Mouse (Mus musculus): ENCODE data around the gene Apela. TPM values are rescaled to one million over a fixed set of nuclear protein-coding genes. Genes with fewer than 3 reads are reported as not detected.

Apela gene
- 3.6 and 6.8 TPM in 2 replicates for polyA plus RNA-seq (2016; fragmentation: Nextera tagmentation; extraction: Ambion mirVana)

- peak within 1 kb of the TSS; percentile 58 for H3K4me2 ChIP-seq
- peak within 1 kb of the TSS; percentile 33; the same call in 1 of the 2 replicates for H3K9ac ChIP-seq
- ATAC-seq (ENCODE audit: low FRiP score): peak; percentile 75
- H3K9me3 ChIP-seq: no peaks in the 10 kb centered on the region
- no peaks in the 10 kb centered on the region for H3K36me3 ChIP-seq (replicated peaks)
- no peaks in the 10 kb centered on the region for H3K27me3 ChIP-seq
- WGBS: 2% methylated on average over 8 of the region's 8 CpGs
- H3K4me1 ChIP-seq: peaks cover 24% of the 10 kb centered on the region
- peak within 1 kb of the TSS; percentile 33 for H3K4me3 ChIP-seq (replicated peaks)
- no peak within 1 kb of the TSS for H3K27ac ChIP-seq
Measured at GRCm38 (mm10) chr8:65037117-65037533, at the start of gene Apela. TSS of gene Apela (minus strand) at chr8:65037336.

- Histone ChIP-seq H3K27ac (no peak overlapping the region), H3K9me3 (no peaks in the 10 kb centered on the region), H3K4me2 (no peak overlapping the region), H3K4me3 (replicated peaks) (no peak overlapping the region), H3K36me3 (replicated peaks) (no peaks in the 10 kb centered on the region), H3K9ac (no peak overlapping the region), H3K4me1 (no peaks in the 10 kb centered on the region), H3K27me3 (no peaks in the 10 kb centered on the region)
- ATAC-seq (ENCODE audit: low FRiP score): no peak
- WGBS: 78% methylated on average over 2 of the region's 2 CpGs
Measured at GRCm38 (mm10) chr8:65085680-65086079, 48.5 kb upstream of the Apela start.

DNA sequence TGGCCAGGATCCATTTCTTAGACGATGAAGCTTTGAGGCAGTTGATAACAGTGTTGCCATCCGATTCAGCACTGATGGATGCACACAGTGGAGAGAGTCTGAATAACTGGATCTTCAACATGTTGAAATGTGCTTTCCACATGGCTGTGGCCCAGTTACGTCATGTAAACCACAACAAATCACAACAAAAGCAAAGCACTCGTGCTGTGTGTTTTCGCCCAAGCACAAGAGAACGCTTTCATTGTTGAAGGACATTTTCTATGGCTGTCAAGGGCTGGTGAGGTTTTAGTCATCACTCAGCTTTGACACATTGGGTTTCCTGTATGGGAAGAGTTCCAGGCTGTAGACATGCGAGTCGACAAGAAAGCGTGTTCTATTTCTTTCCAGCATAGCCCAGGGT lies 43.6 kb upstream of the Apela start:
- H3K4me2 ChIP-seq: no peak overlapping the region
- H3K4me1 ChIP-seq: no peaks in the 10 kb centered on the region
- 87% methylated on average over 9 of the region's 9 CpGs for WGBS
- no peak for ATAC-seq (ENCODE audit: low FRiP score)
- H3K9ac ChIP-seq: no peak overlapping the region
- H3K27ac ChIP-seq: no peak overlapping the region
- no peaks in the 10 kb centered on the region for H3K36me3 ChIP-seq (replicated peaks)
- H3K4me3 ChIP-seq (replicated peaks): no peak overlapping the region
- H3K27me3 ChIP-seq: no peaks in the 10 kb centered on the region
- no peaks in the 10 kb centered on the region for H3K9me3 ChIP-seq

DNA sequence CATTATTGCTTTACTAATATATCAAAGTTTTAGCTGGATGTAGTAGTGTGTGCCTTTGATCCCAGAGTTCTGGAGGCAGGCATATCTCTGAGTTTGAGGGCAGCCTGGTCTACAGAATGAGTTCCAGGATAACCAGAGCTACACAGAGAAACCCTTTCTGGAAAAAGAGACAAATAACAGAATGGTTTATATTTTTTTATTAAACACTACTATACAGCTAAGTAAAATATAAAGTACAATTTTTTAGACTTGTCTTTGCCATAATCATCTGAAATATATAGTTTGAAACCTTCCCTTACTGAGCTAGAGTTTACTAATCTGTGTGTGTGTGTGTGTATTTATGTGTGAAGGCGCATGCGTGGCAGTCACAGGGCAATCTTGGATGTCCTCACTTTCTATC lies 37.6 kb upstream of the Apela start, which contains the start of gene Gm10663:
Gm10663 (plus strand) TSS at position 301 of the 400 bp plus-strand sequence.
- Histone ChIP-seq H3K4me1 (no peaks in the 10 kb centered on the region), H3K36me3 (replicated peaks) (no peaks in the 10 kb centered on the region), H3K4me2 (no peak within 1 kb of the TSS), H3K27ac (no peak within 1 kb of the TSS), H3K9ac (no peak within 1 kb of the TSS), H3K4me3 (replicated peaks) (no peak within 1 kb of the TSS), H3K9me3 (no peaks in the 10 kb centered on the region), H3K27me3 (no peaks in the 10 kb centered on the region)
- 92% methylated on average over 2 of the region's 2 CpGs for WGBS
- no peak for ATAC-seq (ENCODE audit: low FRiP score)

DNA sequence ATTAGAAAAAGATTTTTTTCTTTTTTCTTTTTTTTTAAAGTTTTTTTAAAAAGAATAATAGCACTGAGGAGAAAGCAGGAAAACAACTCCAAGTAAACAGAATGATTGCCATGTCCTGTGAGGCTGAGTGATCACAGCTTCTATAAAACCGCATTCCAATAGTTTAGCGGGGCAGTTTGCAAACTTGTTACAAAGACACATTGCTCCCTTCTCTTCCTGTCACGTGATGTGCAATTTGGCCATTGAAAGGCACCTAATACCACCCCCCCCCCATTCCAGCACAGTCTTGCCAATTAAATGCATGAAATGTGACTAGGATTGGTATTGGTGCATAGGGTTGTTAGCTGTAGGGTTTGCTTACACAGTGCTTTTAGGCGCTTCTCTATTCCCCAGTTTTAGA lies 33.9 kb upstream of the Apela start:
- WGBS: 71% methylated on average over 4 of the region's 4 CpGs
- ATAC-seq (ENCODE audit: low FRiP score): no peak
- peaks cover 5% of the 10 kb centered on the region; the same call in 1 of the 2 replicates for H3K4me1 ChIP-seq
- no peak overlapping the region for H3K4me3 ChIP-seq (replicated peaks)
- no peaks in the 10 kb centered on the region for H3K27me3 ChIP-seq
- no peaks in the 10 kb centered on the region for H3K9me3 ChIP-seq
- no peak overlapping the region for H3K27ac ChIP-seq
- H3K9ac ChIP-seq: no peak overlapping the region
- no peak overlapping the region for H3K4me2 ChIP-seq
- H3K36me3 ChIP-seq (replicated peaks): no peaks in the 10 kb centered on the region

GRCm38 (mm10) chr8:65068473-65068819 lies 31.3 kb upstream of the Apela start:
- Histone ChIP-seq H3K4me2 (peak overlapping the region; percentile 31), H3K36me3 (replicated peaks) (no peaks in the 10 kb centered on the region), H3K9ac (no peak overlapping the region), H3K4me1 (peaks cover 5% of the 10 kb centered on the region; the same call in 1 of the 2 replicates), H3K4me3 (replicated peaks) (no peak overlapping the region), H3K27me3 (no peaks in the 10 kb centered on the region), H3K9me3 (no peaks in the 10 kb centered on the region), H3K27ac (peak overlapping the region; percentile 59; the same call in 1 of the 2 replicates)
- WGBS: 51% methylated on average over 4 of the region's 4 CpGs
- peak; percentile 78 for ATAC-seq (ENCODE audit: low FRiP score)

GRCm38 (mm10) chr8:65067694-65068472 lies 30.7 kb upstream of the Apela start:
- peak overlapping the region; percentile 31 for H3K4me2 ChIP-seq
- H3K4me1 ChIP-seq: peaks cover 5% of the 10 kb centered on the region; the same call in 1 of the 2 replicates
- H3K36me3 ChIP-seq (replicated peaks): no peaks in the 10 kb centered on the region
- no peak overlapping the region for H3K4me3 ChIP-seq (replicated peaks)
- H3K9ac ChIP-seq: no peak overlapping the region
- no peaks in the 10 kb centered on the region for H3K27me3 ChIP-seq
- H3K9me3 ChIP-seq: no peaks in the 10 kb centered on the region
- ATAC-seq (ENCODE audit: low FRiP score): peak; percentile 65
- 7% methylated on average over 10 of the region's 10 CpGs for WGBS
- H3K27ac ChIP-seq: peak overlapping the region; percentile 59; the same call in 1 of the 2 replicates

- Histone ChIP-seq H3K4me3 (replicated peaks) (no peak overlapping the region), H3K9ac (no peak overlapping the region), H3K36me3 (replicated peaks) (no peaks in the 10 kb centered on the region), H3K4me2 (no peak overlapping the region), H3K9me3 (no peaks in the 10 kb centered on the region), H3K27me3 (no peaks in the 10 kb centered on the region), H3K4me1 (peaks cover 5% of the 10 kb centered on the region; the same call in 1 of the 2 replicates), H3K27ac (no peak overlapping the region)
- WGBS: 93% methylated on average over 4 of the region's 4 CpGs
- ATAC-seq (ENCODE audit: low FRiP score): no peak
Measured at GRCm38 (mm10) chr8:65067031-65067430, 29.9 kb upstream of the Apela start.

- no peak overlapping the region for H3K4me2 ChIP-seq
- H3K9ac ChIP-seq: no peak overlapping the region
- no peak for ATAC-seq (ENCODE audit: low FRiP score)
- no peaks in the 10 kb centered on the region for H3K36me3 ChIP-seq (replicated peaks)
- H3K27me3 ChIP-seq: no peaks in the 10 kb centered on the region
- H3K4me1 ChIP-seq: peaks cover 5% of the 10 kb centered on the region; the same call in 1 of the 2 replicates
- no peak overlapping the region for H3K4me3 ChIP-seq (replicated peaks)
- H3K9me3 ChIP-seq: no peaks in the 10 kb centered on the region
- H3K27ac ChIP-seq: no peak overlapping the region
- 100% methylated on average over 3 of the region's 3 CpGs for WGBS
Measured at GRCm38 (mm10) chr8:65065622-65066021, 28.5 kb upstream of the Apela start.

DNA sequence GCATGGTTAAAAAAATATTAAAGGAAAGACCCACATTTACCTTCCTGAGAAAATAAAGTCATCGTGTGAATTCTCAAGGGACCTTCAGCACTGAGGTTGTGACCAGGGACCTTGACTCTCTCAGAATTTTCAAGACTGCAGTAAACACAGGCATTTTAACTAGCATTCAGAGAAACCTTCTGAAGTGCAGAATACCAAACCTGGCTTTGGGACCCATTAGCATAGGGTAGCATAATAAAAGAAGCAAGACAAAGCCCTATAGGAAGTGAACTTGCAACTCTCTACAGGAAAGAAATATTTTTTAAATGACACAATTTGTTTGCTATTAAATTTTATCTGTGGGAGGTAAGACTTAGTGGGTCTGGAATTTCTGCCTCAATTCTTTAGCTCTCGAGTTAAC lies 26.9 kb upstream of the Apela start:
- Histone ChIP-seq H3K4me3 (replicated peaks) (no peak overlapping the region), H3K9ac (no peak overlapping the region), H3K27me3 (no peaks in the 10 kb centered on the region), H3K4me2 (no peak overlapping the region), H3K36me3 (replicated peaks) (no peaks in the 10 kb centered on the region), H3K4me1 (peaks cover 5% of the 10 kb centered on the region; the same call in 1 of the 2 replicates), H3K27ac (no peak overlapping the region), H3K9me3 (no peaks in the 10 kb centered on the region)
- no peak for ATAC-seq (ENCODE audit: low FRiP score)
- 51% methylated on average over 2 of the region's 2 CpGs for WGBS

DNA sequence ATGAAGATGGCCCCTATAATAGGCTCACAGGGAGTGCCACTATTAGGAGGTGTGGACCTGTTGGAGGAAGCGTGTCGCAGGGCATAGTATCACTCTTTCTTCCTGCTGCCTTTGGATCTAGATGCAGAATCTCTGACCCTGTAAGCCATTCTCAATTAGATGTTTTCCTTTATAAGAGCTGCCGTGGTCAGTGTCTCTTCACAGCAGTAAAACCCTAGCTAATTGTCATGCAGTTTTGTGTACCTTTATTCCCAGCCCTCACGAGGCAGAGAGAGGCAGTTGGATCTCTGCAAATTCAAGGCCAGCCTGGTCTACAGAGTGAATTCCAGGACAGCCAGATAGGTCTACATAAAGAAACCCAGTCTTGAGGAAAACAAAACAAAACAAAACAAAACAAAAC lies 25.1 kb upstream of the Apela start:
- H3K27ac ChIP-seq: no peak overlapping the region
- no peak for ATAC-seq (ENCODE audit: low FRiP score)
- no peak overlapping the region for H3K4me2 ChIP-seq
- no peaks in the 10 kb centered on the region for H3K4me1 ChIP-seq
- WGBS: 70% methylated on average over 4 of the region's 4 CpGs
- H3K4me3 ChIP-seq (replicated peaks): no peak overlapping the region
- no peak overlapping the region for H3K9ac ChIP-seq
- H3K36me3 ChIP-seq (replicated peaks): no peaks in the 10 kb centered on the region
- H3K27me3 ChIP-seq: no peaks in the 10 kb centered on the region
- H3K9me3 ChIP-seq: no peaks in the 10 kb centered on the region

DNA sequence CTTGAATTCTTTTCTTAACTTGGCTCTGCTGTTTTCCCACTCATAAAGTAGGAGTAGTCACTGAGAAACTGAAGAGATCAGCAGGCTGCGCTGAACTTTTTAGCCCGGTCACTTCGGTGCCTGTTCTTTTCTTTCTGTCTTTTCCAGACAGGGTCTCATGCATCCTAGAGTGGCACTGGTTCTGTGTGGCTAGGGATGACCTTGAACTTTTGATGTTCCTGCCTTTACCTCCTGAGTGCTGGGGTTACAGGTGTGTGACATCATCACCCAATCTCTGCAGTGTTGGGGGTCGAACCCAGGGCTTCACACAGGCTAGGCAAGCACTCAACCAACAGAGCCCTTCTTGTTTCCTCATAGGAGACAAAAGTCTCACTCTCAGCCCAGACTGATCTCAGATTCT lies 19.6 kb upstream of the Apela start:
- Histone ChIP-seq H3K4me2 (no peak overlapping the region), H3K27ac (no peak overlapping the region), H3K4me3 (replicated peaks) (no peak overlapping the region), H3K9me3 (no peaks in the 10 kb centered on the region), H3K36me3 (replicated peaks) (no peaks in the 10 kb centered on the region), H3K9ac (no peak overlapping the region), H3K4me1 (no peaks in the 10 kb centered on the region), H3K27me3 (no peaks in the 10 kb centered on the region)
- 92% methylated on average over 4 of the region's 4 CpGs for WGBS
- ATAC-seq (ENCODE audit: low FRiP score): no peak

- no peak overlapping the region for H3K9ac ChIP-seq
- no peaks in the 10 kb centered on the region for H3K4me1 ChIP-seq
- H3K27ac ChIP-seq: no peak overlapping the region
- H3K4me2 ChIP-seq: no peak overlapping the region
- no peaks in the 10 kb centered on the region for H3K36me3 ChIP-seq (replicated peaks)
- H3K9me3 ChIP-seq: no peaks in the 10 kb centered on the region
- WGBS: 71% methylated on average over 5 of the region's 5 CpGs
- ATAC-seq (ENCODE audit: low FRiP score): no peak
- H3K27me3 ChIP-seq: no peaks in the 10 kb centered on the region
- no peak overlapping the region for H3K4me3 ChIP-seq (replicated peaks)
Measured at GRCm38 (mm10) chr8:65053968-65054367, 16.8 kb upstream of the Apela start.
